Mouse (Mus musculus): ENCODE data around the gene Snrnp70. TPM values are rescaled to one million over a fixed set of nuclear protein-coding genes. Genes with fewer than 3 reads are reported as not detected.

Gene Snrnp70
- polyA plus RNA-seq, 1 experiment from 2014 or later: 242 TPM

GRCm38 (mm10) chr7:45339410-45340065 is 56.0 kb downstream of the Snrnp70 start:
- no peaks in the 10 kb centered on the region for H3K9me3 ChIP-seq (replicated peaks)
- peak overlapping the region; percentile 59 for H3K4me3 ChIP-seq (replicated peaks)
- H3K27me3 ChIP-seq: peaks cover 3% of the 10 kb centered on the region; the same call in 1 of the 2 replicates
- under 1% methylated on average over 37 of the region's 39 CpGs for WGBS
- ATAC-seq (replicated peaks; ENCODE audit: low FRiP score): peak; percentile 74
- peak overlapping the region; percentile 86 for H3K4me2 ChIP-seq
- H3K9ac ChIP-seq: peak overlapping the region; percentile 64
- H3K4me1 ChIP-seq: peaks cover 57% of the 10 kb centered on the region
- peak overlapping the region; percentile 80 for H3K27ac ChIP-seq
- H3K36me3 ChIP-seq: no peaks in the 10 kb centered on the region

GRCm38 (mm10) chr7:45338161-45338911 is 57.2 kb downstream of the Snrnp70 start:
- H3K4me1 ChIP-seq: peaks cover 67% of the 10 kb centered on the region
- no peaks in the 10 kb centered on the region for H3K9me3 ChIP-seq (replicated peaks)
- H3K4me2 ChIP-seq: peak overlapping the region; percentile 86
- ATAC-seq (replicated peaks; ENCODE audit: low FRiP score): peak; percentile 16
- H3K27ac ChIP-seq: peak overlapping the region; percentile 80
- H3K9ac ChIP-seq: 0 out of 2 replicates have a peak overlapping the region, but pooled peaks have one; percentile 64
- H3K27me3 ChIP-seq: peaks cover 3% of the 10 kb centered on the region; the same call in 1 of the 2 replicates
- peak overlapping the region; percentile 59 for H3K4me3 ChIP-seq (replicated peaks)
- 2% methylated on average over 14 of the region's 14 CpGs for WGBS
- H3K36me3 ChIP-seq: no peaks in the 10 kb centered on the region

GRCm38 (mm10) chr7:45337469-45337868 is 58.1 kb downstream of the Snrnp70 start:
- Histone ChIP-seq H3K4me1 (peaks cover 74% of the 10 kb centered on the region), H3K4me2 (peak overlapping the region; percentile 86), H3K9me3 (replicated peaks) (no peaks in the 10 kb centered on the region), H3K4me3 (replicated peaks) (0 out of 2 replicates have a peak overlapping the region, but pooled peaks have one; percentile 59), H3K27me3 (no peaks in the 10 kb centered on the region; the same call in 1 of the 2 replicates), H3K9ac (no peak overlapping the region), H3K27ac (no peak overlapping the region), H3K36me3 (no peaks in the 10 kb centered on the region)
- no peak for ATAC-seq (replicated peaks; ENCODE audit: low FRiP score)
- WGBS: 20% methylated on average over 4 of the region's 4 CpGs

- H3K4me2 ChIP-seq: no peak overlapping the region
These were observed 59.2 kb downstream of the Snrnp70 start for GRCm38 (mm10) chr7:45336319-45336718.

GRCm38 (mm10) chr7:45335056-45335455 is 60.5 kb downstream of the Snrnp70 start, which contains the start of gene Hrc:
Gene Hrc, plus strand, starts transcription at chr7:45335290.
- no peaks in the 10 kb centered on the region for H3K36me3 ChIP-seq
- WGBS: 27% methylated on average over 5 of the region's 5 CpGs
- H3K27ac ChIP-seq: peak within 1 kb of the TSS; percentile 93
- 0 out of 2 replicates have a peak within 1 kb of the TSS, but pooled peaks have one; percentile 65 for H3K9ac ChIP-seq
- H3K4me3 ChIP-seq (replicated peaks): peak within 1 kb of the TSS; percentile 67; the same call in 1 of the 2 replicates
- no peaks in the 10 kb centered on the region; the same call in 1 of the 2 replicates for H3K27me3 ChIP-seq
- peaks cover 65% of the 10 kb centered on the region for H3K4me1 ChIP-seq
- H3K9me3 ChIP-seq (replicated peaks): no peaks in the 10 kb centered on the region
- H3K4me2 ChIP-seq: peak within 1 kb of the TSS; percentile 85
- ATAC-seq (replicated peaks; ENCODE audit: low FRiP score): no peak

More at GRCm38 (mm10) chr7:45336319-45336718, 59.2 kb downstream of the Snrnp70 start:
- no peaks in the 10 kb centered on the region; the same call in 1 of the 2 replicates for H3K27me3 ChIP-seq
- ATAC-seq (replicated peaks; ENCODE audit: low FRiP score): no peak
- H3K9ac ChIP-seq: no peak overlapping the region
- WGBS: 90% methylated on average over 4 of the region's 4 CpGs
- H3K4me1 ChIP-seq: peaks cover 78% of the 10 kb centered on the region
- H3K27ac ChIP-seq: no peak overlapping the region
- H3K9me3 ChIP-seq (replicated peaks): no peaks in the 10 kb centered on the region
- no peaks in the 10 kb centered on the region for H3K36me3 ChIP-seq
- no peak overlapping the region for H3K4me3 ChIP-seq (replicated peaks)

- Histone ChIP-seq H3K27me3 (no peaks in the 10 kb centered on the region; the same call in 1 of the 2 replicates), H3K9ac (no peak overlapping the region), H3K4me3 (replicated peaks) (no peak overlapping the region), H3K4me1 (peaks cover 61% of the 10 kb centered on the region), H3K36me3 (no peaks in the 10 kb centered on the region), H3K9me3 (replicated peaks) (no peaks in the 10 kb centered on the region), H3K4me2 (peak overlapping the region; percentile 85), H3K27ac (peak overlapping the region; percentile 93)
- WGBS: 20% methylated on average over 3 of the region's 3 CpGs
- no peak for ATAC-seq (replicated peaks; ENCODE audit: low FRiP score)
These were observed 60.9 kb downstream of the Snrnp70 start for GRCm38 (mm10) chr7:45334605-45335004.

GRCm38 (mm10) chr7:45333431-45333982 is 62.0 kb downstream of the Snrnp70 start, which contains the start of gene Trpm4:
Gene Trpm4, minus strand, starts transcription at chr7:45333780.
- Histone ChIP-seq H3K9me3 (replicated peaks) (no peaks in the 10 kb centered on the region), H3K36me3 (0 out of 2 replicates have a peak, but pooled peaks cover 3% of the 10 kb centered on the region), H3K27ac (peak within 1 kb of the TSS; percentile 93), H3K27me3 (no peaks in the 10 kb centered on the region; the same call in 1 of the 2 replicates), H3K4me2 (peak within 1 kb of the TSS; percentile 85), H3K4me3 (replicated peaks) (peak within 1 kb of the TSS; percentile 67), H3K4me1 (peaks cover 50% of the 10 kb centered on the region), H3K9ac (peak within 1 kb of the TSS; percentile 65)
- peak; percentile 41 for ATAC-seq (replicated peaks; ENCODE audit: low FRiP score)
- WGBS: under 1% methylated on average over 38 of the region's 38 CpGs

GRCm38 (mm10) chr7:45332685-45333425 is 62.7 kb downstream of the Snrnp70 start:
- no peaks in the 10 kb centered on the region; the same call in 1 of the 2 replicates for H3K27me3 ChIP-seq
- WGBS: 3% methylated on average over 22 of the region's 22 CpGs
- H3K4me2 ChIP-seq: peak overlapping the region; percentile 85
- peak overlapping the region; percentile 93 for H3K27ac ChIP-seq
- peak; percentile 66 for ATAC-seq (replicated peaks; ENCODE audit: low FRiP score)
- H3K9ac ChIP-seq: peak overlapping the region; percentile 65
- H3K4me1 ChIP-seq: peaks cover 44% of the 10 kb centered on the region
- H3K36me3 ChIP-seq: 0 out of 2 replicates have a peak, but pooled peaks cover 3% of the 10 kb centered on the region
- no peaks in the 10 kb centered on the region for H3K9me3 ChIP-seq (replicated peaks)
- H3K4me3 ChIP-seq (replicated peaks): peak overlapping the region; percentile 67

GRCm38 (mm10) chr7:45331502-45331901 is 64.0 kb downstream of the Snrnp70 start:
- ATAC-seq (replicated peaks; ENCODE audit: low FRiP score): no peak
- WGBS: 81% methylated on average over 6 of the region's 6 CpGs
- no peak overlapping the region for H3K9ac ChIP-seq

GRCm38 (mm10) chr7:45328841-45329475 is 66.6 kb downstream of the Snrnp70 start:
- no peak overlapping the region for H3K9ac ChIP-seq
- no peaks in the 10 kb centered on the region for H3K9me3 ChIP-seq (replicated peaks)
- no peak overlapping the region for H3K4me2 ChIP-seq
- H3K27me3 ChIP-seq: no peaks in the 10 kb centered on the region
- H3K4me1 ChIP-seq: peaks cover 18% of the 10 kb centered on the region
- H3K36me3 ChIP-seq: peaks cover 26% of the 10 kb centered on the region
- no peak overlapping the region for H3K4me3 ChIP-seq (replicated peaks)
- H3K27ac ChIP-seq: no peak overlapping the region
- WGBS: 76% methylated on average over 13 of the region's 13 CpGs
- no peak for ATAC-seq (replicated peaks; ENCODE audit: low FRiP score)

More at GRCm38 (mm10) chr7:45331502-45331901, 64.0 kb downstream of the Snrnp70 start:
- Histone ChIP-seq H3K4me2 (no peak overlapping the region), H3K36me3 (peaks cover 6% of the 10 kb centered on the region), H3K27ac (no peak overlapping the region), H3K27me3 (no peaks in the 10 kb centered on the region), H3K4me1 (peaks cover 36% of the 10 kb centered on the region), H3K4me3 (replicated peaks) (no peak overlapping the region), H3K9me3 (replicated peaks) (no peaks in the 10 kb centered on the region)

Measured in kidney, embryonic 15.5 days (tissue).